Mouse (Mus musculus): ENCODE measurements at regions not wholly inside any gene's neighbourhood (a gene's known extent, or its start where the extent isn't known, plus 50 kb on each side); places are given as distances from the start of the nearest gene placed in this dataset.

DNA sequence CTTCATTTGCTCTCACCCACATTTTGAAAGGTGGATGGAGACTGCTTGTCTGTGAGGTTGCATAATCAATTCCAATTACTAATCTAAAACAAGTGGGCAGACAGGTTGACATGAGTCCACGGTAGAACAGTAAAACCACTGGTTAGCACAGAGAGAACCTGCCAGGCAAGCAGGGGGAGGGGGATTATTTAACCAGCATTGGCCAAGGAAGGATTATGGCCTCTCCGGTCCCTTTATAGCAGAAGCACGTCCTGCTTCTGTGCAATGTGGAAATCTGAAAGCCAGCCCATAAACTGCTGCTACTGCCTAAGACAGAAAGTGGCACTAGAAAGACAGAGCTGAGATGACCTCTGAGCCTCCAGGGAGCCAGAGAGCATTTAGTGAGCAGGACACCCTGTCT is 285.5 kb downstream of the Cog6 start:
- no peaks in the 10 kb centered on the region for H3K9me3 ChIP-seq
- H3K27me3 ChIP-seq (replicated peaks), result peaks cover 27% of the 10 kb centered on the region
- TF ChIP-seq FLI1 (IDR thresholded peaks at IDR 0.05; ENCODE audit: low read length), result no peak
- H3K4me1 ChIP-seq, result no peaks in the 10 kb centered on the region
- no peak overlapping the region for H3K4me3 ChIP-seq (replicated peaks)
- no peaks in the 10 kb centered on the region for H3K36me3 ChIP-seq (replicated peaks; ENCODE audit: low read length)

DNA sequence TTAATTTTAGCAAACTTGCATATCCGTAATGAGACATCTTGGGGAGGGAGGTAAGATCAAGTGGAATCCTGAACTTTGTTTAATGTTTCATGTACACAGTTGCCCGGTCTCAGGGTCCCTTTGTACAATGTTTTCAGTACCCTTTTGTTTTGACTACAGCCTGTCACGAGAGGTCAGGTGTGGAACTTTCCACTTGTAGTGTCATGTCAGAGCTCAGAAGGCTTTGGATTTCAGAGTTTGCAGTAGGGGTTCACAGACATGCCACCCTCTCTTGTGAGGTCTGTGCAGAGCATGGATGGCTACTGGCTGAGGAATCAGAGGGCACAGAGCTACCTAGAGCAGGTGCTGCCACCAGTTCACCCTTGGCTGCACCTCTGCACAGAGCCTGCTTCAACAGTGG is 287.3 kb downstream of the Cog6 start:
- TF ChIP-seq FLI1 (IDR thresholded peaks at IDR 0.05; ENCODE audit: low read length) (no peak), GATA1 (IDR thresholded peaks at IDR 0.05; ENCODE audit: borderline replicate concordance, low read length) (no peak)
- H3K4me1 ChIP-seq, result no peaks in the 10 kb centered on the region
- H3K4me3 ChIP-seq (replicated peaks), result no peak overlapping the region
- H3K36me3 ChIP-seq (replicated peaks; ENCODE audit: low read length), result no peaks in the 10 kb centered on the region
- no peaks in the 10 kb centered on the region for H3K9me3 ChIP-seq
- H3K27me3 ChIP-seq (replicated peaks), result peaks cover 29% of the 10 kb centered on the region

DNA sequence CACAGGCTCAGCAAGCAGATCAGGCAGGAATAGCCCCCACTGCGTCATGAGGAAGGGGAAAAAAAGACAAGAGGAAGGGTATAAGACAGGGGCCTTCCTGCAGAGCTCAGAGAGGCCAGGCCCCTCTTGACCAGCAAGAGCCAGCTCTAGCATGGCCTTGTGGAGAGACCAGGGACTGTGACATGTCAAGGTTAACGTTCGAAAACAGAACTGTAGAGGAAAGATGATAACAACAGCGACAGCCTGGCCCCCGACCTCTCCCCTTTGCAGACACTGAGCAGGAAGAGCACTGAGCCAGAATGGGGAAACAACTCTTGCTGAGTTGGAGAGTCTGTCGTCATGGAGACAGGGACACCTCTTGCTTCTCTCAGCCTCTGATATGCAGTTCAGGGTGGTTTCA is 288.2 kb downstream of the Cog6 start:
- peaks cover 29% of the 10 kb centered on the region for H3K27me3 ChIP-seq (replicated peaks)
- TF ChIP-seq FLI1 (IDR thresholded peaks at IDR 0.05; ENCODE audit: low read length) (no peak), GATA1 (IDR thresholded peaks at IDR 0.05; ENCODE audit: borderline replicate concordance, low read length) (no peak)
- no peak overlapping the region for H3K4me3 ChIP-seq (replicated peaks)
- no peaks in the 10 kb centered on the region for H3K4me1 ChIP-seq
- H3K9me3 ChIP-seq, result no peaks in the 10 kb centered on the region
- H3K36me3 ChIP-seq (replicated peaks; ENCODE audit: low read length), result no peaks in the 10 kb centered on the region

DNA sequence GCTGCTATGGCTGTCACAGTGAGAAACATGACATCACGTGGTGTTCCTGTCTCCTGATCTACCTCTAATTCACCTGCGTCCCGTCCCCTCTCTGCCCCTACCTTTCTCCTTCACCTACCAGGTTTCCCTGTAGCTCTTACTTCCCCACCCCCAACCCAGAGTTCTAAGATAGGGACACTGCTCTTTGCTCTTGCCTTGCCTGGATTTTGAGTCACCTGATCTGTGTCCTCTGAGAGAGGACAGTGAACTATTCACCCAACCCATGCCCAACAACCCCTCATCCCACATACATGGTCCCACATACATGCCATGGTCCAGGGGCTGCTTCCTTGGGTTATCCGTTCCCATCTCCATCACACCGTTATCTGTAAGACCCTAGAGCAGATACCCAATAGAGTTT is 288.6 kb downstream of the Cog6 start:
- Histone ChIP-seq H3K4me3 (replicated peaks) (no peak overlapping the region), H3K9me3 (no peaks in the 10 kb centered on the region), H3K4me1 (no peaks in the 10 kb centered on the region), H3K27me3 (replicated peaks) (peaks cover 27% of the 10 kb centered on the region), H3K36me3 (replicated peaks; ENCODE audit: low read length) (no peaks in the 10 kb centered on the region)
- TF ChIP-seq GATA1 (IDR thresholded peaks at IDR 0.05; ENCODE audit: borderline replicate concordance, low read length), result no peak
- TF ChIP-seq FLI1 (IDR thresholded peaks at IDR 0.05; ENCODE audit: low read length), result no peak

DNA sequence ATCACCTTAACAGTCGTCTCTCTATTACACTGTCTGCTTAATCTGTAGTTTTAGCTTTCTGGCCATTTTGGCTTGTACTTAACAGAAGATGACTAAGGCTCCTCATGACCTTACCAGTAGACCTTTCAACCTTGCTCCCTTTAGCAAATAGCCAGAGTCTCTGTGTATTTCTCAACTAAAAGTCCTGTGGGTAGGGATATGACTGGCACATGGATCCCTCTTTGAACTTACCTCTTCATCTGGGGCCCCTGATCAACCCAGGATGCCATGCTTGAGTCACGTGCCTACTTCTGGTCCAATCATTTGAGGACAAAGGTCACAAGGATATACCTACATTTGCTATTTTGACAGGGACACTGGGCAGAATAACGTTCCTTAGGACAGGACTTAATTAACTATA is 292.7 kb downstream of the Cog6 start:
- Histone ChIP-seq H3K4me1 (no peaks in the 10 kb centered on the region), H3K27me3 (replicated peaks) (peaks cover 19% of the 10 kb centered on the region), H3K36me3 (replicated peaks; ENCODE audit: low read length) (no peaks in the 10 kb centered on the region), H3K4me3 (replicated peaks) (no peak overlapping the region), H3K9me3 (no peaks in the 10 kb centered on the region)
- no peak for TF ChIP-seq FLI1 (IDR thresholded peaks at IDR 0.05; ENCODE audit: low read length)
- TF ChIP-seq GATA1 (IDR thresholded peaks at IDR 0.05; ENCODE audit: borderline replicate concordance, low read length), result no peak

DNA sequence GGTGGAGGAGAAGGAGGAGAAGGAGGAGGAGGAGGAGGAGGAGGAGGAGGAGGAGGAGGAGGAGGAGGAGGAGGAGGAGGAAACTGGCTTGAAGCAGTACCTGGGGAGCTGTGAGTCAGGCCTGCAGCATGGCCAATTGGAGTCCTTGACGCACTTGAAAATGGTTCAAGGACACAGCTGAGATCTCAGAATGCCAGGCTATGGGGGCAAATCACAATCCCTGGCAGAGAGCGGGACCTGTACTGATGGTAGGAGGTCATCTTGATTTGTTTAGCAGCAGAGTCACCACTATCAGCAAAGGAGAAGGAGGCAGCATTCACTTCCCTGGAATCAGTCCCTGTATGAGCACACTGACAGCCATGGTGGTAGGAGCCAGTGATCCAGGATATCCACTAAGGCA is 294.1 kb downstream of the Cog6 start:
- TF ChIP-seq GATA1 (IDR thresholded peaks at IDR 0.05; ENCODE audit: borderline replicate concordance, low read length), result no peak
- no peak for TF ChIP-seq FLI1 (IDR thresholded peaks at IDR 0.05; ENCODE audit: low read length)
- Histone ChIP-seq H3K9me3 (no peaks in the 10 kb centered on the region), H3K4me1 (no peaks in the 10 kb centered on the region), H3K4me3 (replicated peaks) (no peak overlapping the region), H3K27me3 (replicated peaks) (peaks cover 12% of the 10 kb centered on the region), H3K36me3 (replicated peaks; ENCODE audit: low read length) (no peaks in the 10 kb centered on the region)

DNA sequence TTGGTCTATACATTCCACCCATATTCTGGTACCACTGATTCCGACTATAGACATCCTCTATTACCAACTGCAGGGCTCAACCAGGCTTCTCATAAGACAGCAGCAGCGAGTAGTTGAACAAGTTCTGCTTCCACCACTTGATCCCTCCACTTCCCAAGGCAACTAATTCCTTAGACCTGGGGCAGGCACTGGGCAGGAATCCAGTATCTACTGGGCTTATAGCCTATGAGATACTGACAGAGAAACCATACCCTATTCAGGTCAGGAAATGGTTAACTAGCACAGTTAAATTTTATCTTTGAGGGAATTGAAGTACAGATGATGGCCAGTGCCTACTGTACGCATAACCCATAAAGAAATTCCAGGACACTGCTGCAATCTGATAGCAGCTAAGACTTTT is 297.9 kb downstream of the Cog6 start:
- Histone ChIP-seq H3K4me3 (replicated peaks) (no peak overlapping the region), H3K27me3 (replicated peaks) (peaks cover 9% of the 10 kb centered on the region), H3K9me3 (no peaks in the 10 kb centered on the region), H3K36me3 (replicated peaks; ENCODE audit: low read length) (no peaks in the 10 kb centered on the region), H3K4me1 (no peaks in the 10 kb centered on the region)
- TF ChIP-seq FLI1 (IDR thresholded peaks at IDR 0.05; ENCODE audit: low read length) (no peak), GATA1 (IDR thresholded peaks at IDR 0.05; ENCODE audit: borderline replicate concordance, low read length) (no peak)

DNA sequence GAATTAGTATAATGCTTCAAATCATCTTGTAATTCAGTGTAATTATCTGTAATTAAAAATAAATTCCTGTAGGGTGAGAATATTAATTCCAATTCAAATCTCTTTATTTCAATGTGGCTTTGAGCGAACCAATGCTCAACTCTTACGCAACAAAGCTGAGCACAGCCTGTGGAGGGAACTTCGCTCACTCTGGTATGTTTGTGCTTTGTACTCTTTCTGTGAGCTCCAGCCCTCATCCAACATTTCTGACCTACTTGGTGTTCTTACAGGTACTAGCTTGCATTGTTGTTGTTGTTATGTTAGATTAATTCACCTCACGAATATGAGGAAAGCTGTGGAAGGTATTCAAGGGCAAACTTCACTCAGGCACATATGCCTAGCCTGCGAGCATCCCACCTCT is 299.7 kb downstream of the Cog6 start:
- H3K36me3 ChIP-seq (replicated peaks; ENCODE audit: low read length), result no peaks in the 10 kb centered on the region
- no peaks in the 10 kb centered on the region for H3K9me3 ChIP-seq
- H3K4me1 ChIP-seq, result no peaks in the 10 kb centered on the region
- H3K4me3 ChIP-seq (replicated peaks), result no peak overlapping the region
- no peak for TF ChIP-seq FLI1 (IDR thresholded peaks at IDR 0.05; ENCODE audit: low read length)
- no peak for TF ChIP-seq GATA1 (IDR thresholded peaks at IDR 0.05; ENCODE audit: borderline replicate concordance, low read length)
- H3K27me3 ChIP-seq (replicated peaks), result peaks cover 4% of the 10 kb centered on the region

DNA sequence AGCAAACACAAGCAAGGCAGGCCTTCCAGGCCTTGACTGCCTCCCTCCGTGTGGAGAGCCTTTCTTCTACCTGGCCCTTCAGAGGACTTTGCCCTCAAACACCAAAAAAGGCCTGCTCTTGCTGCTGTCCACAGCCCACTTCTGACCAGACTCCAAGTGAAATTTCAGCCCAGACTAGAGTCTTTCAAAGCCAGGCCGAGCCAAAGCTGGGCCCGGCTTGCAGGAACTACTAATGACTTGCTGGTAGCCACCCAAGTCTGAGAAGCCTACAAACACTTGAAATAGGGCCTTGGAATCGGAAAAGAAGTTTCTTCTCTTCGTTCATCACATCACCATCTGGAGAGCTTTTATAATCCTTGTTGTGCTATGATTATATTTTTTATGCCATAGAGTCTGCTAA is 304.9 kb downstream of the Cog6 start:
- H3K27me3 ChIP-seq (replicated peaks), result peaks cover 4% of the 10 kb centered on the region
- H3K36me3 ChIP-seq (replicated peaks; ENCODE audit: low read length), result no peaks in the 10 kb centered on the region
- no peak for TF ChIP-seq GATA1 (IDR thresholded peaks at IDR 0.05; ENCODE audit: borderline replicate concordance, low read length)
- no peak for TF ChIP-seq FLI1 (IDR thresholded peaks at IDR 0.05; ENCODE audit: low read length)
- no peaks in the 10 kb centered on the region for H3K4me1 ChIP-seq
- no peaks in the 10 kb centered on the region for H3K9me3 ChIP-seq
- H3K4me3 ChIP-seq (replicated peaks), result no peak overlapping the region

DNA sequence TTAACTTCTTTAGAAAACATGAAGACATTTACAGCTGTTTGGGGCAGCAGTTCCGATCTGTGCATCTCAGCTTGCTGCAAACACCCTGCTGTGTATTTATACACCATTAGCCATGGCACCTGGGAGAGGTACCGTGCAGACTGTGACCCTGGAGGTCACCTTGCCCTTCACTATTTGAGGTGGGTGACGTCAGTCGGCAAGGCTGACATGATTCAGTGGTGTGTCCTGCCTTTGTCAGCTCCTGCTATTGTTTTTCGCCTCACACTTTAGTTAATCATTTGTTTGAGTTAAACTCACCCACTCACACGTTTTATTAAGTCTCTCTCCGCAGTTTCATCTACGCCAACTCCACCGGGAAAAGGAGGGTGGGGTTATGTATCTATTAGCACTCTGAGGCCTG is 305.9 kb downstream of the Cog6 start:
- Histone ChIP-seq H3K9me3 (no peaks in the 10 kb centered on the region), H3K4me1 (no peaks in the 10 kb centered on the region), H3K27me3 (replicated peaks) (peaks cover 4% of the 10 kb centered on the region), H3K36me3 (replicated peaks; ENCODE audit: low read length) (no peaks in the 10 kb centered on the region), H3K4me3 (replicated peaks) (no peak overlapping the region)
- TF ChIP-seq FLI1 (IDR thresholded peaks at IDR 0.05; ENCODE audit: low read length), result no peak
- TF ChIP-seq GATA1 (IDR thresholded peaks at IDR 0.05; ENCODE audit: borderline replicate concordance, low read length), result no peak

DNA sequence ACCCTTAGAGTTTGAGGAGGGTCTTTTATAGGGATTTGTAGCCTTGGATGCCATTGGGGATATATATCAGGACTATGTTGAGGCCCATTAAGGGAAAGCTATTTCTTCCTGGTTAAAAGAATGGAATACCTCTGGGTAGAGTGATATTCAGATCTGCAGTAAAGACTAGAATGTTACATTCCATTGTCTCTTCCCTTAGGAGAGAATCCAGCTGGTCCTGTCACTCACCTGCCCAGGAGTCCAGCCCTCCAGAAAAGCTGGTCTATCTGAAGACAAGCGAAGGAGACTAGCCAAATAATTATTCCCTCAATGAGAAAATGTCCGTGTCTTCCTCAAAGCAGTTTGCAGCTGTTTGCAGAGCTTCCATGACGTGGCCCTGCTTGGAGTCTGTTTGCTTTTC is 308.3 kb downstream of the Cog6 start:
- Histone ChIP-seq H3K4me3 (replicated peaks) (no peak overlapping the region), H3K9me3 (no peaks in the 10 kb centered on the region), H3K4me1 (no peaks in the 10 kb centered on the region), H3K27me3 (replicated peaks) (peaks cover 11% of the 10 kb centered on the region), H3K36me3 (replicated peaks; ENCODE audit: low read length) (no peaks in the 10 kb centered on the region)
- TF ChIP-seq FLI1 (IDR thresholded peaks at IDR 0.05; ENCODE audit: low read length), result no peak
- TF ChIP-seq GATA1 (IDR thresholded peaks at IDR 0.05; ENCODE audit: borderline replicate concordance, low read length), result no peak

Data from megakaryocyte, embryonic 14.5 days (primary cell).